Mouse (Mus musculus): ENCODE measurements around the gene Tm7sf2. TPM values are rescaled to one million over a fixed set of nuclear protein-coding genes. Genes with fewer than 3 reads are reported as not detected.
"Not testable (repeated sequence)": the region's sequence is repeated elsewhere in the genome, so short reads cannot be mapped to it uniquely, and the experiment has no call there.

Gene Tm7sf2
- polyA plus RNA-seq, 1 experiment from 2014 or later = 30.6 TPM

GRCm38 (mm10) chr19:6052516-6052915 lies 15.7 kb downstream of the Tm7sf2 start:
- DNase-seq (ENCODE audit: low spot score) (no peak), ATAC-seq (replicated peaks; ENCODE audit: low FRiP score, low TSS enrichment, low read depth) (no peak)
- Histone ChIP-seq H3K27me3 (replicated peaks; ENCODE audit: control insufficient read depth, insufficient read depth, low read length) (no peaks in the 10 kb centered on the region), H3K4me2 (ENCODE audit: low read length) (no peak overlapping the region), H3K9ac (ENCODE audit: low read length) (no peak overlapping the region), H3K36me3 (ENCODE audit: control insufficient read depth, insufficient read depth, low read length) (peaks cover 82% of the 10 kb centered on the region), H3K4me1 (replicated peaks; ENCODE audit: control insufficient read depth, insufficient read depth, low read length) (peaks cover 17% of the 10 kb centered on the region), H3K9me3 (ENCODE audit: control insufficient read depth, low read length) (no peaks in the 10 kb centered on the region), H3K4me3 (ENCODE audit: low read depth, low read length) (no peak overlapping the region), H3K27ac (ENCODE audit: low read depth) (no peak overlapping the region)
- WGBS = 82% methylated on average over 7 of the region's 7 CpGs

DNA sequence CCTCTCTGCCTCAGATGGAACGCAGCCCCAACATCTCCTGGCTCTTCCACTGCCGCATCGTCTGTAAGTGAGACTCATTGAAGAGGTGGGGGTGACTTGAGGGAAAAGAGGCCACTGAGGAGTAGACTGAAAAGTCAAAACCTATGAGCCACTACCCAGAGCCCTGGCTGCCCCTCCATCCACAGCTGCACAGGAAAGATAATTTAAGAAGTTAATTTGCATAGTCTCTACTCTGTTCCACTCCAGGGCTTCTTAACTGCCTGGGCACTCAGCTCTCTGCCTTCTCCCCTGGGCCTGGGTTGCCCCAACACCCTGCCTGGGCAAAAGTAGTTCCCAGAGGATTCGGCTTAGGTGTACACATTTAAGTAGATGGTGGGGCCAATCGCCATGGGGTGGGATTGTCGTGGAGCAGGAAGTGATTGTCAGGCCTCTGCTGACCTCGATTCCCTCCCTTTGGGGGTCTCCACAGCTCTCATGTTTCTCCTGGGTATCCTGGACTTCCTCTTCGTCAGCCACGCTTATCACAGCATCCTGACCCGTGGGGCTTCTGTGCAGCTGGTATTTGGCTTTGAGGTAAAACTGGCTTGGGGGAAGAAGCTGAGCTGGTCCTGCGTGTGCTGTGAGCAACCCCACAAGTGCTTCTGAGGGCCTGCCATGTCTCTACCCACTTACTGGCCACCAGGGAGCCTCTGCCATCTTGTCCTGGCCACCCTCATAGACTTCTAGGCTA lies 19.3 kb downstream of the Tm7sf2 start:
- H3K27ac ChIP-seq (ENCODE audit: low read depth) = no peak overlapping the region
- no peak overlapping the region for H3K9ac ChIP-seq (ENCODE audit: low read length)
- WGBS = 89% methylated on average over 11 of the region's 11 CpGs

GRCm38 (mm10) chr19:6047899-6048166 lies 20.3 kb downstream of the Tm7sf2 start:
- peak overlapping the region; percentile 60 for H3K4me3 ChIP-seq (ENCODE audit: low read depth, low read length)
- ATAC-seq (replicated peaks; ENCODE audit: low FRiP score, low TSS enrichment, low read depth) (no peak), DNase-seq (ENCODE audit: low spot score) (no peak)
- no peak overlapping the region for H3K27ac ChIP-seq (ENCODE audit: low read depth)
- peaks cover 15% of the 10 kb centered on the region for H3K4me1 ChIP-seq (replicated peaks; ENCODE audit: control insufficient read depth, insufficient read depth, low read length)
- WGBS = 76% methylated on average over 8 of the region's 8 CpGs
- H3K36me3 ChIP-seq (ENCODE audit: control insufficient read depth, insufficient read depth, low read length) = peaks cover 45% of the 10 kb centered on the region
- no peaks in the 10 kb centered on the region for H3K27me3 ChIP-seq (replicated peaks; ENCODE audit: control insufficient read depth, insufficient read depth, low read length)
- H3K4me2 ChIP-seq (ENCODE audit: low read length) = peak overlapping the region; percentile 97
- peak overlapping the region; percentile 81 for H3K9ac ChIP-seq (ENCODE audit: low read length)
- no peaks in the 10 kb centered on the region for H3K9me3 ChIP-seq (ENCODE audit: control insufficient read depth, low read length)

More for the DNA sequence above, 19.3 kb downstream of the Tm7sf2 start:
- H3K9me3 ChIP-seq (ENCODE audit: control insufficient read depth, low read length) = no peaks in the 10 kb centered on the region
- peaks cover 56% of the 10 kb centered on the region for H3K36me3 ChIP-seq (ENCODE audit: control insufficient read depth, insufficient read depth, low read length)
- peaks cover 15% of the 10 kb centered on the region for H3K4me1 ChIP-seq (replicated peaks; ENCODE audit: control insufficient read depth, insufficient read depth, low read length)
- no peak overlapping the region for H3K4me3 ChIP-seq (ENCODE audit: low read depth, low read length)
- ATAC-seq (replicated peaks; ENCODE audit: low FRiP score, low TSS enrichment, low read depth) (no peak), DNase-seq (ENCODE audit: low spot score) (no peak)
- no peaks in the 10 kb centered on the region for H3K27me3 ChIP-seq (replicated peaks; ENCODE audit: control insufficient read depth, insufficient read depth, low read length)
- no peak overlapping the region for H3K4me2 ChIP-seq (ENCODE audit: low read length)

- peaks cover 15% of the 10 kb centered on the region for H3K4me1 ChIP-seq (replicated peaks; ENCODE audit: control insufficient read depth, insufficient read depth, low read length)
- peak overlapping the region; percentile 97 for H3K4me2 ChIP-seq (ENCODE audit: low read length)
- H3K9ac ChIP-seq (ENCODE audit: low read length) = peak overlapping the region; percentile 81
- peak; percentile 65 for DNase-seq (ENCODE audit: low spot score)
- peak; percentile 7 for ATAC-seq (replicated peaks; ENCODE audit: low FRiP score, low TSS enrichment, low read depth)
- peaks cover 40% of the 10 kb centered on the region for H3K36me3 ChIP-seq (ENCODE audit: control insufficient read depth, insufficient read depth, low read length)
- H3K27me3 ChIP-seq (replicated peaks; ENCODE audit: control insufficient read depth, insufficient read depth, low read length) = no peaks in the 10 kb centered on the region
- 3% methylated on average over 44 of the region's 44 CpGs for WGBS
- H3K27ac ChIP-seq (ENCODE audit: low read depth) = peak overlapping the region; percentile 97
- no peaks in the 10 kb centered on the region for H3K9me3 ChIP-seq (ENCODE audit: control insufficient read depth, low read length)
- peak overlapping the region; percentile 60 for H3K4me3 ChIP-seq (ENCODE audit: low read depth, low read length)
Observed at GRCm38 (mm10) chr19:6047154-6047898, 20.8 kb downstream of the Tm7sf2 start.

DNA sequence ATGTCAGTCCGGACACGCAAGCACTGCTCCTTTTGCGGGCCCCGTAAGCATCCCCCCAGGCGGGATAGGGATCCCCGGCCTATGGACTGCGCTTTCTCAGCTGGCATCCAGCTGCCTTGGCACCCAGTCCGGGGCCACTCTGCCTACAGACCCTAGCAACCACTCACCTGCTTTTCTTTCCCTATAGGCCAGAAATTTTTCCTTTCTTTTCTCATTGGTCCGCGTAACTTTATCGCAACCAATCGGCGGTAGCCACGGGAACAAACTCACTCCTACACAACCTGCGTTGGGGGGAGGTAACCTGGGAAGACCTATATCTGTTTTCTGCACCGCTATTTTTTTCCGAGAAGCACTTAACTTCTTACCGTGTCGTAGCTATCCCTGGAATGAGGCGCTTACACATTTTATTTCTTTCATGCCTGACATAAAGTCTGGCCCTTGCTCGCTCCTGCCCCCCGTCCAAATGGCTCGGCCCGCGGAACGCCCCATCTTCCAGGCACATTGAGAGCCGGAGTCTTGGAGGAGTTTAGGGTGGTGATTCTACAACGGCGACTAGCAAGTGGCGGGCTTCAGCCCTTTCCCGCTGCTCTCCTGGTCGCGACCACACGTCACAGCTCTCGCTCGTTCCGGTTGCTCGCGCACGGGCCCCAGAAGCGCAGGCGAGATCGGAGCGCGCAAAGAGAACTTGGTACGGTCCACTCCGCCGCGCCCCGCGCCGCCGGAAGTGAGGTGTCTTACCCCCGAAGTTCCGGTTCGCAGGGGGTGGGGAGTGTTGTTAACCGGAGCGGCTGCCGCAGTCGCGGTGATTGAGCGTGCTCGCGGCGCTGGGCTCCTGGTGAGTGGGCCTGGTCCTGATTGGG lies 21.6 kb downstream of the Tm7sf2 start, which contains the start of gene Syvn1:
Syvn1 (plus strand) TSS at position 283 of the 860 bp plus-strand sequence.
- H3K9ac ChIP-seq (ENCODE audit: low read length) = peak within 1 kb of the TSS; percentile 81
- H3K36me3 ChIP-seq (ENCODE audit: control insufficient read depth, insufficient read depth, low read length) = peaks cover 32% of the 10 kb centered on the region
- H3K4me2 ChIP-seq (ENCODE audit: low read length) = peak within 1 kb of the TSS; percentile 97
- no peaks in the 10 kb centered on the region for H3K9me3 ChIP-seq (ENCODE audit: control insufficient read depth, low read length)
- no peaks in the 10 kb centered on the region for H3K27me3 ChIP-seq (replicated peaks; ENCODE audit: control insufficient read depth, insufficient read depth, low read length)
- DNase-seq (ENCODE audit: low spot score) (peak; percentile 94), ATAC-seq (replicated peaks; ENCODE audit: low FRiP score, low TSS enrichment, low read depth) (peak; percentile 88)
- WGBS = under 1% methylated on average over 65 of the region's 65 CpGs
- H3K4me3 ChIP-seq (ENCODE audit: low read depth, low read length) = peak within 1 kb of the TSS; percentile 60
- H3K4me1 ChIP-seq (replicated peaks; ENCODE audit: control insufficient read depth, insufficient read depth, low read length) = peaks cover 15% of the 10 kb centered on the region
- H3K27ac ChIP-seq (ENCODE audit: low read depth) = peak within 1 kb of the TSS; percentile 97

DNA sequence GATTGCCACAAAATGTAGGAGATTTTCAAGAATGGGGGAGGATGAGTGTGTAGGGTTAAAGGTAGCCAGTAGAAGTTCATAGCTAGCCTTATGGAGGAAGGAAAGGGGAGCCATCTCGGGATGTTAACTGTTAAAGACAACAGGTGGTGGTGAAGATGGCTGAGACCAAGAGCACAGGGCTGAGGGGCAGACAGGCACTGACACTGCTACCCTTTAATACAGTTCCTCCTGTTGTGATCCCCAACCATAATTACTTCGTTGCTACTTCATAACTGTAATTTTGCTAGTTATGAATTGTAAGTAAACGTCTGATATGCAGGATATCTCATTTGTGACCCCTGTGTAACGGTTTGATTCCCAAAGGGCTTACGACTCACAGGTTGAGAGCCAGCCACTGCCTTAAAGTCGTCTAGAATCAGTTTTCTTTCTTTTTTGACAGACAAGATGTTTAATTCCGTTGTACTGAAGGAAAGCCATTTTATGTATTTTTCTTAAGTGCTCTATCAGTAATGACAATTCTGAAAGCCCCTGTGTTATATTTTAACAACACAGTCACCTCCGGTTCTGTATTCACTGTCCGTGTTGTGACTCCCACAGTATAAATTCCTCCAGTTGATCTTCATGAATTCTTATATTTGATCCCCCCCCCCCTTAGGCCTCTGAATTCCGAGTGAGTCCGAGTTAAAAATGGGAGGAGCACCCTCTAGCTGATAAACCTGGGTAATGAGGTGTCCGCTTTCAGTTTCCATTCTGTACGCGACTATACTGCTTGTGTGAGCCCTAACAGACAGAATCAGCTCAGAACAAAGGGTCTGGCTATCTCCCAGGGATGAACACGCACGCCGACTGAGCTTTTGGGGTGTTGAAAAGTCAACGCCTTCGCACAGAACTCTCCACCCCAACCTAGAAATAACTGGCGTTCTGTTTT lies 22.5 kb downstream of the Tm7sf2 start:
- H3K4me2 ChIP-seq (ENCODE audit: low read length) = peak overlapping the region; percentile 97
- H3K27me3 ChIP-seq (replicated peaks; ENCODE audit: control insufficient read depth, insufficient read depth, low read length) = no peaks in the 10 kb centered on the region
- ATAC-seq (replicated peaks; ENCODE audit: low FRiP score, low TSS enrichment, low read depth) (peak; percentile 42), DNase-seq (ENCODE audit: low spot score) (no peak)
- H3K9me3 ChIP-seq (ENCODE audit: control insufficient read depth, low read length) = no peaks in the 10 kb centered on the region
- peaks cover 15% of the 10 kb centered on the region for H3K4me1 ChIP-seq (replicated peaks; ENCODE audit: control insufficient read depth, insufficient read depth, low read length)
- H3K27ac ChIP-seq (ENCODE audit: low read depth) = peak overlapping the region; percentile 97
- WGBS = 16% methylated on average over 20 of the region's 20 CpGs
- H3K36me3 ChIP-seq (ENCODE audit: control insufficient read depth, insufficient read depth, low read length) = peaks cover 23% of the 10 kb centered on the region
- peak overlapping the region; percentile 60 for H3K4me3 ChIP-seq (ENCODE audit: low read depth, low read length)
- H3K9ac ChIP-seq (ENCODE audit: low read length) = peak overlapping the region; percentile 81

- 53% methylated on average over 4 of the region's 4 CpGs for WGBS
- DNase-seq (ENCODE audit: low spot score) = not testable (repeated sequence)
Observed at GRCm38 (mm10) chr19:6044102-6044501, 24.1 kb downstream of the Tm7sf2 start.

More at GRCm38 (mm10) chr19:6044102-6044501, 24.1 kb downstream of the Tm7sf2 start:
- H3K36me3 ChIP-seq (ENCODE audit: control insufficient read depth, insufficient read depth, low read length); H3K9me3 ChIP-seq (ENCODE audit: control insufficient read depth, low read length); H3K4me3 ChIP-seq (ENCODE audit: low read depth, low read length); H3K27me3 ChIP-seq (replicated peaks; ENCODE audit: control insufficient read depth, insufficient read depth, low read length); H3K4me2 ChIP-seq (ENCODE audit: low read length); ATAC-seq (replicated peaks; ENCODE audit: low FRiP score, low TSS enrichment, low read depth); H3K27ac ChIP-seq (ENCODE audit: low read depth); H3K9ac ChIP-seq (ENCODE audit: low read length): not testable (repeated sequence)
- H3K4me1 ChIP-seq (replicated peaks; ENCODE audit: control insufficient read depth, insufficient read depth, low read length) = peaks cover 15% of the 10 kb centered on the region

Measured in intestine, embryonic 14.5 days (tissue).